Mouse (Mus musculus) embryo, embryonic 10 days (tissue): ENCODE measurements around the gene Hoxc11.

ENCODE experiments used
- DNase-seq: peaks from one replicate; pipeline ENCODE4 v3.0.0-alpha.2; 2015; ENCODE audit warnings: low spot score

Hoxc11 gene

DNA sequence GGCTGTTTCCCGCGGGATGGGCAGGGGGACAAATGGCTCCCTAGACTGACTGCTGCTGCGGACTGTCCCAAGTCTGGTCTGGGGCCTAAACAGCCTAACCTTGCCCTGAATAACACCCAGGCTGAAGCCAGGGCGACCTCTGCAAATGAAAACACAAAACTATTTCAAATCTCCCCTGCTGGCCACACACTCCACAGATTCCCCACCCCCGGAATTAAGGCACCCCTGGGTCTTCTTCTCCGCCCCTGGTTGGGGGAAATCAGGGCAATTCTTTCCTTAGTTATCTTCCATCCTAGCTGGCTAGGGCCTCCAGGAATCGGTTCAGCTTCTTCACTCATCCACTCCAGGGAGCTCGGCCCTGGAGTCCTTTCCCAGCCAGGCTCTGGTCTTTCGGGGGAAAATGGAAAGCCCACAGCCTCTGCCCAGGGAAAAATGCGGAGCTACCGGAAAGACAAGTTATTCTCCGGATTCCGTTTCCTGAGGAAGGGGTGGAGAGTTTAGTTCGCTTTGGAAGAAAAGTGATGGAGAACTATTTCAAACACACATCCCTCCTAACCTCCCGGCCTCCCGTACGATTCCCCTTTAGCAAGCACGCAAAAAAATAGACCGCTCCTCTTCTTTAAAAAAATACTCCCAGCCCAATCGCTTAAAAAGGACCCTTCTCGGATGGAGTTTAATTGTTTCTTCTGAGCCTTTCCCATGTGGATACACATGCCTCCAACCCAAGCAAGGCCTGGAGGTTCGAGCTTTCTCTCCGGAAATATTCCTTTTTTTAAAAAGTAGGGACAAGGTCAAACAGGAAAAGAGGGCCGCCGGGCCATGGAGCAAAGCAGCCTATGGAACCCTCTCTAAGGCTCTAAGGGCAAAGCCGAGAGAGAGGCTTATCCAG, 11.0 kb downstream of the Hoxc11 start:
- DNase-seq: no peak

DNA sequence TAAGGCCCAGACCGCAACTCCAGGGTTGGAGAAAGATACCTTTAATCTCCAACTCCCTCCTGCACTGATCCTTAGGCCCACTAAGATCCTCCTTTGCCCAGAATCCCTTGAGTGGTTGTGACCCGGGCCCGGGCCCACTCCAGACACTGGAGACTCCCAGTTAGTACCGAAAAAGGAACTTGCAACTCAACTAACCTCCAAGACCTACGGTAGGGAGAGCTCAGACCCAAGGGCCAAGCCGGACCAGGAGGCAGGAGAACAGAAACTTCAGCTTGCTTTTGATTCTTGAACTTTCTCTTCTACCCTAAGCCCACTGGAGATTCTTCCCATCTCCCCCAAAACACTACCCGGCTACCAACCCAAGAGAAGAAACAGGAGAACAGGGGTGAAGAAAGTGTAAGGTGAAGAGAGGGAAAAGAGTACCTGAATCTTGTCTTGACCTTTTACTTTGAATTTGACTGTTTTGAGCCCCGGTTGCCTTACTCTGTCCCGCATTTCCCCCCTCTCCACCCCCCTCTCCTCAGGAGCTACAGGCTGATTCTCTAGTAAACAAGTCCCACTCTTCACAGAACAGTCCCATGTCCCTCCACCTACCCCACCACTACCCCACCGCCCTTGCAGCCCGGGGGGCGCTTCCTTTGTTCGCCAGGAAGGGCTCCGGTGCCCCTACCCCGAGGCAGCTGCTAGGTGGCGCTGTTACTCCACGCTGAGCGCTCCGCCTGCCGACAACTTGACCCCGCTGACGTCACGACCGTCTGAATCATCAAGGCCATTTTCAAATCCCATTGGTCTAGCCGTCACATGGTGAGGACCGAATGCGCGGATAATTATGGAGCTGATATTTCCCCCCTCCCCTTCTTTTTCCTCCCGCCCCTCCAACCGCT, 11.9 kb downstream of the Hoxc11 start:
- DNase-seq: peak; percentile 98

DNA sequence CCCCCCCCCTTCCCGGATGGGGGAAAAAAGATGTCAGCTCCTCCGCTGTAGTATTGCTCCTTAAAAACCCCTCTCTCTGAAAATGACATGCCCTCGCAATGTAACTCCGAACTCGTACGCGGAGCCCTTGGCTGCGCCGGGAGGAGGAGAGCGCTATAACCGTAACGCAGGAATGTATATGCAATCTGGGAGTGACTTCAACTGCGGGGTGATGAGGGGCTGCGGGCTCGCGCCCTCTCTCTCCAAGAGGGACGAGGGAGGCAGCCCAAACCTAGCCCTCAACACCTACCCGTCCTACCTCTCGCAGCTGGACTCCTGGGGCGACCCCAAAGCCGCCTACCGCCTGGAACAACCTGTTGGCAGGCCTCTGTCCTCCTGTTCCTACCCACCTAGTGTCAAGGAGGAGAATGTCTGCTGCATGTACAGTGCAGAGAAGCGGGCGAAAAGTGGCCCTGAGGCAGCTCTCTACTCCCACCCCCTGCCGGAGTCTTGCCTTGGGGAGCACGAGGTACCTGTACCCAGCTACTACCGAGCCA, 12.6 kb downstream of the Hoxc11 start, which contains the start of gene Hoxc10:
TSS of gene Hoxc10 (plus strand) at position 21 of the 536 bp plus-strand sequence.
- no peak for DNase-seq

DNA sequence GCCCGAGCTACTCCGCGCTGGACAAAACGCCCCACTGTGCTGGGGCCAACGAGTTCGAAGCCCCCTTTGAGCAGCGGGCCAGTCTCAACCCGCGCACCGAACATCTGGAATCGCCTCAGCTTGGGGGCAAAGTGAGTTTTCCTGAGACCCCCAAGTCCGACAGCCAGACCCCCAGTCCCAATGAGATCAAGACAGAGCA, 13.0 kb downstream of the Hoxc11 start, which contains the start of gene Hoxc5:
TSS of gene Hoxc5 (plus strand) at position 132 of the 199 bp plus-strand sequence.
- DNase-seq: no peak

DNA sequence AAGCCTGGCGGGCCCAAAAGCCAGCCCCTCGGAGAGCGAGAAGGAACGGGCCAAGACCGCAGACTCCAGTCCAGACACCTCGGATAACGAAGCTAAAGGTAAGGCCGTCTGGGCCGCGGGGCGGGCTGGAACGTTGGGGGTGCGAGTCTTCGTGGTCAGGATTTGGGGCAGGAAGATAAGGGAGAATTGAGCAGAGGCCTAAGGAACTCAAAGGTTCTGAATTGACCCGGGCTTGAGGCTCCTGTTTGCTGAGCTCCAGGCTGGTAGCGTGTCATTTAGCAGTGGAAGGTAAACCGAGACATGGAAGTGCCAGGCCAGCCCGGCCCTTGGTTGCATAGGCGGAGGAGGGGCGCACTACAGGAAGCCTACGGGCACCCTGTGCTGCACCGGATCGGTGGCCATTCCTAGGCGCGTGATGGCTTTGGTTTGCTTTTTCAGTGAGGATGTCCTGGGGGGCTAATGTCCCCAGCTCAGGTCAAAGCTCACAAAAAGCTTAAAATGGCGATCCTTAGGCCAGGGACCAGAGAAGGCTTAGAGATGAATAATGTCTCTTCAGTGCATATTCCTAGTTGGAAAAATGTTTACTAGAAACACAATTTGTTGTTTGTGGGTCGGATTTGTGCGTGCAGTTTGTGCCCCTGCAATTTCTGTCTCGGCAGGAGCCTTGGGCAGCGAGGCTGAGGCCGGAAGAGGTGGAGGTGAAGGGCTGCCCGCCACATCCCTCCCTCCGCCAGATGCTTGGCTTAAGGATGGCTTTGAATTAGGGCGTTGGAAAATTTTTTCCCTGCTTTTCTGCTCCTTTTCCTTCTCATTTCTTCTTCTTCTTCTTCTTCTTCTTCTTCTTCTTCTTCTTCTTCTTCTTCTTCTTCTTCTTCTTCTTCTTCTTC, 13.5 kb downstream of the Hoxc11 start:
- DNase-seq: no peak

DNA sequence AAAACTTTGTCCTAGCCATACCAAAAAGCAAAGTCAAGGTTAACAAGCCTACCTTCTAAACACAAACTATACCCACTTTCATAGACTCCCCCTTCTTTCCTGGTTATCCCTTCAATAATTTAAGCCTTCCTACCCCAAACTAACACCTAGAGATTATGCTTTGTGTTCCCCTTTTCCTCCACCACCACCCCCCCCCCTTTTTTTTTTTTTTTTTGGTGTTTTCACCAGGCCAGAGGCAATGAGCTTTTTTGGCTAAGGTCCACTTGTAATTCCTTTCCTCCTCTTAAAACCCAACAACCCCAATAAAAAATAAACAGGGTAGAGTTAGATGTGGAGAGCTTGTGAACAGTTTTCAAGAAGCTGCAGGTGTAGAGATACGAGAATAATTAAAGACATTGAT, 15.1 kb downstream of the Hoxc11 start:
- no peak for DNase-seq

DNA sequence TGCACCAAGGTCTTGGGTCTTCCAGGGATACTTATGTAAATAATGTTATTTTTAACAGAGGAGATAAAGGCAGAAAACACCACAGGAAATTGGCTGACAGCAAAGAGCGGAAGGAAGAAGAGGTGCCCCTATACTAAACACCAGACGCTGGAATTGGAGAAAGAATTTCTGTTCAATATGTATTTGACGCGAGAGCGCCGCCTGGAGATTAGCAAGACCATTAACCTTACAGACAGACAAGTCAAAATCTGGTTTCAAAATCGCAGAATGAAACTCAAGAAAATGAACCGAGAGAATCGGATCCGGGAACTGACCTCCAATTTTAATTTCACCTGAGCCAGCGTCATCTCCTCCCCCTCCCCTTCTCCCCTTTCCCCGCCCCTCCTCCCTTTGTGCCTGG, 16.5 kb downstream of the Hoxc11 start:
- DNase-seq: no peak

DNA sequence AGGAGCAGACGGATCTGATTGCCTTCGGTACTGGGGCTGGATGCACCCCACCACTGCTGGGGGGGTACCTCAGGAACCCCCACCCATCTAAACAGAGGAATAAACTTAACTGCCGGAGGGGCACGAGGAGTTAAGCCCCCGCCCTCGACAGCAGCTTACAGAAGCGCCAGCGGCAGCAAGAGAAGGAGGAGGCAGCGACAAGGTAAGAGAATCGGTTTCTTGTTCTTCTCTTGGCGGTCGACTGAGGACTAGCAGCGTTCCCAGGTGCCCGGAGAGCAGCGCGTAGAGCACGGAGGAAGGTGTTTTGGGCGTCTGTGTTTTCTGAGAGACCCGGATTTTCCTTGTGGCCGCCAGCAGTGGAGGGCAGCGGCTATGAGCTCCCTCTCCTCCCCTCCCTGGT, 18.0 kb downstream of the Hoxc11 start:
- DNase-seq: no peak

DNA sequence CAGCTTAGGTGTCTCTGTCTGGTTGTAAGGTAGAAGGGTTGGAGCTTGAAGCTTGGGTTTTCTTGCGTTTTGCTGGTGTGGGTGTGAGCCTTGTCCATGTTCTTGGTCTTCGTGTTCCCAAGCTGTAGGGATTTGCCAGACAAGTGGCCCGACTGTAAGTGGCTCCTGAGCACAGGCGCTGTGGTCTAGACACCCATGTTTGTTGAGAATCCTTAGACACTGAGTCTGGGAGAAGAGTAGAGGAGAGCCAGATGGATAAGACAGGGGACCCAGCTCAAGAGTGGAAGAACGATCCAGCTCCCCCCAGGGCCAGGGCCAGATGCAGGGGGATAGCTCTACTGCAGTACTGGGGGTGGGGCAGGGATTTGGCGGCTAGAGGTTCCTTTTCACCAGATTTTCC, 18.5 kb downstream of the Hoxc11 start:
- no peak for DNase-seq

DNA sequence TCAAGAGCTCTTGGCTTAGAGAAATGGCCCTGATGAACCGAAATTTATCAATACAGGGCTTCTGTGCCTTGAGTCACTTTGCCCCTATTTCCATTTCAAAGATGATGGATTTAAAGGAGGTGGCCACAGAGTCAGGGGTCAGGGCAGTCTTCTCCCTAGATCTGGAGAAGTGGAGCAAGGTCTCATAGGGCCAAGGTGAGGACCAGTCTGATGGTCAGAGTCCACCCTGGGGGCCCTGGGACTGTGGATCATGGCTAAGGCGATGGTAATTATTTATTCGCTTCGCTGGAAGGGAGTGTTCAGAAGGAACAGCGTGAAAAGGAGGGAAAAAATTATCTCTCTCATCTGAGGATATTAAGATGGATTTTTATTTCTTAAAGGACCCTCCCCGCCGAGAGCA, 20.8 kb downstream of the Hoxc11 start:
- DNase-seq: no peak

DNA sequence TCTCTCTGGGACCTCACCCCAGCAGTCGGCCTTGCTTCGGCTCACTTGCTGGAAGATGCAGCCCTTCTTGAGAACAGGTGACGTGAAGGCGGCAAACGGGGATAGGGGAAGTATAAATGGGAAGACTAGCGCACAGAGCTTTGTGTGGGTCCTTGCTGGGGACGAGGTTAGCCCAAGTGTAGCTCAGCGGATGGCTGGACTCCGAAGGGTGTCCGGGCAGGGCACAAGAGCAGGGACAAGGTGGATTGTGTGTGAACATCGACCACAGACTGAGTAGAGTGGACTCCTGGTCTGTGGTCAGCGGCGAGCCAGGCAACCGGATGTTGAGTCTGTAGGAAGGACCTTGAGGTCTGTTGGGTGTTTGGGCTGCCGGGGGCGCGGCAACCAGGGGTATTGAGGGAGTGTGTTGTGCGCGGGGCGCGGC, 21.5 kb downstream of the Hoxc11 start:
- peak; percentile 66 for DNase-seq

DNA sequence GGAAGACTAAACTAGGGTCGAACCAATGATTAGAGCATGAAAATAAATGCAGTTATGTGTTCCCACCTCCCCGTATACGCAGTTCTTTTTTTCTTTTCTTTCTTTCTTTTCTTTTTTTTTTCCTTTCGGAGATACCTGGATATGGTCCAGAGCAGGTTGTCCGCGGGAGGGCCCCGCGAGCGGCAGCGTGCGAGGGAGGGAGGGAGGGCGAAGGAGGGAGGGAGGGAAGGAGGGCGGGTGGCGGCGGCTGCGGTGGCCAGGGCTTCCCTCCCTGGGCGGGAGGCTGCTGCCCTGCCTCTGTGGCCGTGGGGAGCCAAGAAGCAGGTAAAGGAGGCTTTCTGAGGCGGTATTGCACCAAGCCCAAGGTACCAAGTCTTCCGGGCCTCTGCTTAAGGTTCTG, 21.9 kb downstream of the Hoxc11 start, which contains the start of gene Hoxc9:
TSS of gene Hoxc9 (plus strand) at position 269 of the 400 bp plus-strand sequence.
- DNase-seq: no peak

DNA sequence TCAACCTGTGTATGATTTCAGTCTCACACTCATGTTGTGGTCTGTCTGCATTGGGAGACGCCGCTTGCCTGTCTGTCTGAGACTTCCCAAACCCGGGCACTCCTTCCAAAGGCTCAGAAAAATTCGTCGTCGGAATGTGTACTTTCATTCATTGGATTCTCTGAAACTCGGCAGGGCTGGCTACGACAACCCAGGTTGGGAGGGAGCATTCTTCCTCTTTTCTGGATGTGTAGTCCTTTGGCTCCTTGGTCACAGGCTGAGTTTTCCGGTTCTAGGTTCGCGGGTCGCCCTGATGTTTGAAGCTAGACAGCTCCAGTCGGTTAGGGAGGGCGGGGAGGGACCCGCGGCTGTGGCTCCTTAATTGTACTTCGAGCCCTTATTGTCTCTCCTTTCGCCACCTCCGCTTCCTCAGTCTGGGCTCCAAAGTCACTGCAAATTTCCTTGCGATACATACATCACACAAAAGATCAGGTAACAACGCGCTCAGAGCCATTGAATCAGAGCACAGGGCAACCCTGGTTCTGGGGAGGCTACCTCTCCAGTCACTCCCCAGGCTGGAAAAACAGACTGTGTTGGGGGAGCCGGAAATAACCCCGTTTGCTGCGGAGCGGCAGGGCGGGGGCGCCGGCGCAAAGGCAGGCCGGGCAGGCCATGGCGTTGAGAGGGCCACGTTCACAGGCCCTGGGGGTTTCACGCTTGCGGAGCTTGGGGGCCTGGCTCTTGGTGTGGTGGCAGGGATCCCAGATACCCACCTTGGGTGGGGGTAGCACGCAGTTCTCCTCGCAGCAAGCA, 22.6 kb downstream of the Hoxc11 start:
- DNase-seq: no peak

DNA sequence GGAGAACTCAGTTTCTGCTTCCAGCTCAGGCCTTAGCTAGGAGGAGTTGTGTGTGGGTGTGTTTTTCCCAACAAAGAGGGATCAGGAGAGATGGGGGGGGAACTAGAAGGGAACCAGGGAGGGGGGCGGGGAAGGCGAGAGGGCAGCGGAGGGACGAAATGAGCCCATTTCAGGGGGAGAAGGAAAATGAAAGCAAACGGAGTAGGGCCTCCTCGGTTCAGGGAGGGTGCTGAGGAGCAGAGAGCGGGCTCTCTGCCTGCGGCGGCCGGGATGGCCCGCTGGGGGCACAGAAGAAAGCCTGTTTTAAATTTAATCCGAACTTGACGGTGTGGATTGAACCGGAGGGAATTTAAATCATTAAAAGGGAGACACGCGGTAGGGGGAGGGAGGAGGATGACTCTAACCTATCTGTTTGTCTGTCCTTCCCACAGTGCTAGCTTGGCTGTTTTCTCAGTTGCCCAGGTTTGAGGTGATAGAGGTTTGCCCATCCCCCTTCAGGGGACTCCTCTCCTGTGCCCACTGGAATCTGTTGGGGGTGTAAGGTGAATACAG, 23.3 kb downstream of the Hoxc11 start:
- DNase-seq: no peak

DNA sequence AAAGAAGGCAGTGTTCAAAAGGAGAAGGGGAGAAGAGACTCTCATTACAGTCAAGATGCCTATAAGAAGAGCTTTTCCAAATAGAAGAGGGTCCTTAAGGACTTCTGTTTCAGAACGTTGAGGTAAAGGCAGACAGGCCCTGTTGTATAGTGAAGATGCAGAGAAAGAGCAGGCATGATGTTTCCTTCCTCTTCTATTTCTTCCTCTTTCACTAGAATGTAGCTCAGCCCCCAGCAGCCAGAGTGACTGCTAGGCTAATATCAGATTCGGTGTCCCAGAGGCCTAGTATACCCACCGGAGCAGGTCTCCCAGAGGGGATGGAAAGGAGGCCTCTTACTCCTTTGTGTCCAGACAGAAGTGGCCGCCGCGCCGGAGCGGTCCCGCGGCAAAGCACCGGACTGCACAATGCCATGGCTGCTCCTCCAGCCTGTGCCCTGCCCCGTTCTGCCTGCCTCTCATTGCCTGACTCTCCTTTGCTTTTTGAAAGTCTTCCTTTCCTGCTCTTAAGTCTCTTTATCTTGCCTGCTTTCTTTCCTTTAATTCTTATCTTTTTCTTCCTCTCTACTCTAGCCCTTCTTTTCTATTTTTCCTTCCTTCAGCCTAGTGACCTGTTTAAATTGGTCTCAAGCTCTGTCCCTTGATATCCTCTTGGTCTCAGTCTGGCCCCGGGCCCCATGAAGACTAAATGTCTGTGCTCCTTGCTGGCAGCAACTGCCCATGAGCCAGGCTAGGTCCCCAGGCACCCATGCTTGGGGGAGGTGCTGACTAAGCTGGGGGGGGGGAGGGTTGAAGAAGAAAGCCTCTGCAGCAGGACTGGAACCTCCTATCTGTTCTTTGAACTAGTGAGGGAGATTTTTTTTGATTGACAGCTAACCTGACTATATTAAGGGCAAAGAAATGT, 24.6 kb downstream of the Hoxc11 start:
- DNase-seq: no peak

DNA sequence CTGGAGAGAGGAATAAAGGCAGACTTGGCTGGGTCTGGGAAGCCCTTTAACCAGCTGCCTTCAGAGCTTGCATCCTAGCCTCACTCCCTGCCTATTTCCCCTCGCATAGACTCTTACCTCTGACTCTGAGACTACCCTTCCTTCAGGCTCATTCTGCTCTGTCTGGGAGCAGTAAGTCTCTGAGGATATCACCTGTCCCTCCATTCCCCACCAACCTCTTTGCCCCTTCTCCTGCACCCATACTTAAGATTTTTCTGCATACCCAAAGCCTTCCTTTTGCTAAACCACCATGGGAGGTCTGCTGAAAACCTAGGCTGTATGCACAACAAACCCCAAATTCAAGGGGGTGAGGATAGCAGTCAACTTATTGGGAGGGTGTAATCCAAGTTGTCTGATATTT, 25.7 kb downstream of the Hoxc11 start:
- DNase-seq: no peak

DNA sequence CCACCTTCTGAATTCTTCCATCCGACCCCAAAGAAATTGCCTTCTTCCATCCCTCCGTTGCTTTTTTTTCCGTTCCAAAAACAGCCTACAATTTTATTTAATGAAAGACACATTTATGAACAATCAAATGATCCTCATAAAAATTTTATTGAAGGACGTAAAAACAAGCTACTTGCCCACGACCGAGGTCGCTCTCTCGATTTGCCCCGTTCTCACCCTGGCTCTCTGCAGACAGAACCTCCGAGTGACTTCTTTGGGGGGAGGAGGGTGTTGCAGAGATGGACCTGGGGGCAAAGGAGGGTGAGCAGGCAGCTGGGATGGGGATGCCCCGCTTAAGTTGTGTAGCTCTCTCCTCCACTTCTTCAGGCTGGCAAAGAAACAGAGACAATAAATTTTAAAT, 26.1 kb downstream of the Hoxc11 start:
- no peak for DNase-seq

DNA sequence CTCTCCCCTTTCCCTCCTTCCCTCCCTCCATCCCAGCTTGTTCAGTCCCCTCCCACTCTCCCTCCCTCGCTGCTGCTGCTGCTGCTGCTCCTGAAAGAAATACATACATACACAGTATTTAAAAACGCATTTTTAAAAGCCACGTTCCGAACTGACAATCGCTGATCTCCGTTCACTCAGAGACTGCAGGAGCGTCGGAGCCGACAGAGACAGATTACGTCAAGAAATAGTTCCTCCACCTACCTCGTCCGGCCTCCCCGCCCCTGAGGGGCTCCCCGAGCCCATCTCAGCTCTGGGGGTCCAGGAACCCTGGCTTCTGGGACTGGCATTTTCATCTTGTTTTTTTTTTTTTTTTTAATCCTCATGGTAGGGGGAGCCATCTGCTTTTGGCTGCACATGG, 26.7 kb downstream of the Hoxc11 start:
- no peak for DNase-seq

DNA sequence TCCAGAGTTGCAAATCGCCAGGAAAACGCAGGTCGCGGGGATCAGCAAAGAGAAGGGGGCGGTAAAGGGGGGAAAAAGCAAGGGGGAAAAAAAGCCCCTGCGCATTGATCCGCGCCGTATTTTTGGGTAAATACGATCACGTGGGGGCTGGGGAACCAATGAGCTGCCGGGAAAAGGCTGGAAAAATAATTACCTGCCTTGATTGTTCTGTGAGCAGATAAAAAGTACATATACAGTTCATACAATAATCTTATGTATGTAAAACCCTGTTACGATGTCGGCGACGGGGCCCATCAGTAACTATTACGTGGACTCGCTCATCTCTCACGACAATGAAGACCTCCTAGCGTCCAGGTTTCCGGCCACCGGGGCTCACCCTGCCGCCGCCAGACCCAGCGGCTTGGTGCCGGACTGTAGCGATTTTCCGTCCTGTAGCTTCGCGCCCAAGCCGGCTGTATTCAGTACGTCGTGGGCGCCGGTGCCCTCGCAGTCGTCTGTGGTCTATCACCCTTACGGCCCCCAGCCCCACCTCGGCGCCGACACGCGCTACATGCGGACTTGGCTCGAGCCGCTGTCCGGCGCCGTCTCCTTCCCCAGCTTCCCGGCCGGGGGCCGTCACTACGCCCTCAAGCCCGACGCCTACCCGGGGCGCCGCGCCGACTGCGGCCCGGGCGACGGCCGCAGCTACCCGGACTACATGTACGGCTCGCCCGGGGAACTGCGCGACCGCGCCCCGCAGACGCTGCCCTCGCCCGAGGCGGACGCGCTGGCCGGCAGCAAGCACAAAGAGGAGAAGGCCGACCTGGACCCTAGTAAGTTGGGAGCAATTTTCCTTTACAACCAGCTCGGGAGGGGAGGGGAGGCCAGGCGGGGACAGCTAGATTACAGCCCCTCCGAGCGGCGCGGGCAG, 27.4 kb downstream of the Hoxc11 start:
- DNase-seq: peak; percentile 80
